Mouse (Mus musculus): ENCODE data around the gene Sh2d7.

GRCm38 (mm10) chr9:54502873-54503272 is 35.9 kb upstream of the Sh2d7 start:
- TF ChIP-seq FLI1 (IDR thresholded peaks at IDR 0.05; ENCODE audit: low read length), result no peak
- no peak for TF ChIP-seq GATA1 (IDR thresholded peaks at IDR 0.05; ENCODE audit: borderline replicate concordance, low read length)
